Comparison of ENCODE assay signal across 8 mouse cellular contexts in genomic region chr10:78520260-78521005, GRCm38 (mm10). TPM values are rescaled to one million over a fixed set of nuclear protein-coding genes. Genes with fewer than 3 reads are reported as not detected.
DNase-seq lines count a peak whose midpoint lies in the region; ATAC-seq and TF ChIP-seq lines count a peak whose summit lies in the region.

No protein-coding gene starts in this region.

- no peak overlapping the region for H3K9ac ChIP-seq in kidney, embryonic 16.5 days (replicated peaks; ENCODE audit: low read length)
- no peak overlapping the region for H3K9ac ChIP-seq in CH12.LX (ENCODE audit: insufficient read depth, low read depth)
- H3K9ac ChIP-seq in liver, adult 2 months (ENCODE audit: low read depth, low read length) = no peak overlapping the region

- no peaks in the 10 kb centered on the region for H3K79me2 ChIP-seq in CH12.LX (replicated peaks; ENCODE audit: control insufficient read depth, extremely low read depth, insufficient read depth, poor library complexity, severe bottlenecking)
- no peaks in the 10 kb centered on the region for H3K79me2 ChIP-seq in liver, adult 2 months (ENCODE audit: control insufficient read depth, insufficient read depth, low read length)

- 60% methylated on average over 17 of the region's 17 CpGs for WGBS in kidney, embryonic 16.5 days
- WGBS in liver, adult 2 months = 56% methylated on average over 17 of the region's 17 CpGs

- peak; percentile 58 to 71 for TF ChIP-seq CTCF in CH12.LX (conservative IDR thresholded peaks at IDR 0.05 in 1 of 2, IDR thresholded peaks at IDR 0.05 in 1 of 2; ENCODE audit: low read depth in 2 of 2, low read length in 2 of 2)
- TF ChIP-seq CTCF in liver, adult 2 months (IDR thresholded peaks at IDR 0.05; ENCODE audit: low read depth, low read length) = peak; percentile 48

- no peak; the same call in 1 of the 2 replicates for ATAC-seq in kidney, embryonic 16.5 days (ENCODE audit: low FRiP score, low TSS enrichment)

- no peak for TF ChIP-seq POLR2A in CH12.LX (IDR thresholded peaks at IDR 0.05; ENCODE audit: low read depth, low read length)
- TF ChIP-seq POLR2A in liver, adult 2 months (IDR thresholded peaks at IDR 0.05; ENCODE audit: extremely low read depth, insufficient read depth, low read length) = no peak

- no peaks in the 10 kb centered on the region for H3K36me3 ChIP-seq in kidney, embryonic 16.5 days (ENCODE audit: insufficient read depth, low read length)
- H3K36me3 ChIP-seq in CH12.LX (replicated peaks in 1 of 2; ENCODE audit: control insufficient read depth in 1 of 2, insufficient read depth in 1 of 2, low read length in 1 of 2) = no peaks in the 10 kb centered on the region
- no peaks in the 10 kb centered on the region for H3K36me3 ChIP-seq in liver, adult 2 months (ENCODE audit: control insufficient read depth, insufficient read depth, low read length)

- no peaks in the 10 kb centered on the region for H3K27me3 ChIP-seq in kidney, embryonic 16.5 days (ENCODE audit: insufficient read depth, low read length)
- peaks cover 31% of the 10 kb centered on the region for H3K27me3 ChIP-seq in CH12.LX (replicated peaks)
- H3K27me3 ChIP-seq in liver, adult 2 months (ENCODE audit: control insufficient read depth, insufficient read depth, low read length) = no peaks in the 10 kb centered on the region

- H3K9me3 ChIP-seq in kidney, embryonic 16.5 days (ENCODE audit: low read length) = no peaks in the 10 kb centered on the region
- peaks cover 10% of the 10 kb centered on the region for H3K9me3 ChIP-seq in CH12.LX (replicated peaks; ENCODE audit: low read length)

- H3K27ac ChIP-seq in kidney, embryonic 16.5 days (ENCODE audit: low read length) = no peak overlapping the region
- no peak overlapping the region for H3K27ac ChIP-seq in CH12.LX (ENCODE audit: insufficient read depth, low read depth)
- no peak overlapping the region for H3K27ac ChIP-seq in liver, adult 2 months (replicated peaks; ENCODE audit: insufficient read depth, low read depth, low read length)

- peak; percentile 53 for TF ChIP-seq RAD21 in CH12.LX (IDR thresholded peaks at IDR 0.05; ENCODE audit: low read depth, low read length)

- DNase-seq in kidney, adult 18-20 months = peak; percentile 15
- DNase-seq in CH12.LX (ENCODE audit: extremely low read depth) (peak; percentile 51), adipocyte (ENCODE audit: low spot score) (peak; percentile 46)
- DNase-seq in liver, adult 2 months (ENCODE audit: extremely low read depth, low read depth, low spot score) = peak; percentile 17
- DNase-seq in right cerebral cortex, adult 18-20 months = no peak
- DNase-seq in layer of hippocampus, postnatal 14 days (ENCODE audit: low spot score in 2 of 2) = no peak
- no peak for DNase-seq in gastrocnemius, adult 18-20 months (ENCODE audit: low spot score)

- dilution Hi-C loops in CH12.LX (cut with MboI; ENCODE audit: extremely low pct_ligation_motif_present, extremely low pct_unique_long_range_greater_than_20kb, low sequenced_read_pairs) = no loop called here

- no peak for TF ChIP-seq EP300 in CH12.LX (IDR thresholded peaks at IDR 0.05; ENCODE audit: low read length)

- no peaks in the 10 kb centered on the region for H3K4me1 ChIP-seq in kidney, embryonic 16.5 days (ENCODE audit: insufficient read depth, low read length)
- H3K4me1 ChIP-seq in CH12.LX (ENCODE audit: control insufficient read depth in 1 of 2, insufficient read depth in 2 of 2) = peaks cover 0 to 7% of the 10 kb centered on the region in 2 experiments; a peak in 2 of 4 replicates
- H3K4me1 ChIP-seq in liver, adult 2 months (ENCODE audit: control insufficient read depth, insufficient read depth, low read length) = no peaks in the 10 kb centered on the region

- in situ Hi-C loops in CH12.LX (cut with MboI; ENCODE audit: low pct_ligation_motif_present, low pct_unique_long_range_greater_than_20kb, low sequenced_read_pairs) = loop anchor here (5.0 kb wide), 1 partner anchor 82 kb away; no protein-coding TSS in a partner anchor

- H3K4me2 ChIP-seq in kidney, embryonic 16.5 days (replicated peaks; ENCODE audit: low read depth, low read length) = no peak overlapping the region
- H3K4me2 ChIP-seq in CH12.LX (ENCODE audit: insufficient read depth, low read depth, poor library complexity, severe bottlenecking) = 0 out of 2 replicates have a peak overlapping the region, but pooled peaks have one; percentile 11

- H3K4me3 ChIP-seq in kidney, embryonic 16.5 days (ENCODE audit: low read length) = no peak overlapping the region
- no peak overlapping the region for H3K4me3 ChIP-seq in CH12.LX (replicated peaks in 1 of 3; ENCODE audit: low read depth in 2 of 3, low read length in 2 of 3, poor library complexity in 1 of 3)
- H3K4me3 ChIP-seq in liver, adult 2 months (ENCODE audit: insufficient read depth, low read depth, low read length) = no peak overlapping the region

TF ChIP-seq in CH12.LX, 34 proteins besides CTCF, POLR2A, EP300 and RAD21:
- no peak for TF ChIP-seq USF1 (IDR thresholded peaks at IDR 0.05; ENCODE audit: low read depth, low read length)
- TF ChIP-seq SMC3 (IDR thresholded peaks at IDR 0.05; ENCODE audit: low read depth, low read length) = peak; percentile 49
TF ChIP-seq in CH12.LX: peak in this region for 1.

RNA-seq across cellular contexts. Expression of gene Olfr1358, which starts 3.2 kb away (rescaled TPM):
- polyA plus RNA-seq in kidney, embryonic 16.5 days (2015; fragmentation: Nextera tagmentation; extraction: Ambion mirVana) = not detected in 2 replicates
- total RNA-seq in CH12.LX (2012; rRNA removed) (not detected in 2 replicates), CH12.LX (2014; rRNA removed) (not detected in 2 replicates)
- polyA plus RNA-seq in CH12.LX (2012; ENCODE audit: insufficient read length, low read depth) = not detected in 2 replicates
- not detected in 2 replicates for total RNA-seq in liver, adult 2 months (2014; rRNA removed)
- not detected in 2 replicates for polyA plus RNA-seq in liver, adult 2 months (2012; rRNA removed)
- not detected for total RNA-seq in layer of hippocampus, postnatal 14 days (2021)
- not detected for total RNA-seq in gastrocnemius, adult 18-20 months (2021)

RNA-seq across cellular contexts. Expression of gene Ilvbl, which starts 53.7 kb away (rescaled TPM):
- polyA plus RNA-seq in kidney, embryonic 16.5 days (2015; fragmentation: Nextera tagmentation; extraction: Ambion mirVana) = 62.7 and 67.2 TPM in 2 replicates
- total RNA-seq in CH12.LX (2012; rRNA removed) = 18.2 and 21.2 TPM in 2 replicates
- 11.7 and 16.0 TPM in 2 replicates for total RNA-seq in CH12.LX (2014; rRNA removed)
- polyA plus RNA-seq in CH12.LX (2012; ENCODE audit: insufficient read length, low read depth) = 20.4 and 20.5 TPM in 2 replicates
- 27.2 and 28.4 TPM in 2 replicates for total RNA-seq in liver, adult 2 months (2014; rRNA removed)
- polyA plus RNA-seq in liver, adult 2 months (2012; rRNA removed) = 44.3 and 47.1 TPM in 2 replicates
- 10 to 100 TPM; 17.7 to 25.1 TPM for total RNA-seq in layer of hippocampus, postnatal 14 days (2021)
- 10 to 100 TPM in 1 of 2 experiments, 1 to 10 TPM in 1; 7.9 to 14.8 TPM for total RNA-seq in gastrocnemius, adult 18-20 months (2021)

RNA-seq across cellular contexts. Expression of gene Pdxk, which starts 55.7 kb away (rescaled TPM):
- 28.4 and 29.8 TPM in 2 replicates for polyA plus RNA-seq in kidney, embryonic 16.5 days (2015; fragmentation: Nextera tagmentation; extraction: Ambion mirVana)
- 6.4 and 8.4 TPM in 2 replicates for total RNA-seq in CH12.LX (2012; rRNA removed)
- total RNA-seq in CH12.LX (2014; rRNA removed) = 4.3 TPM in 2 replicates
- 6.3 and 6.8 TPM in 2 replicates for polyA plus RNA-seq in CH12.LX (2012; ENCODE audit: insufficient read length, low read depth)
- 19.9 TPM in 2 replicates for total RNA-seq in liver, adult 2 months (2014; rRNA removed)
- 29.2 and 29.5 TPM in 2 replicates for polyA plus RNA-seq in liver, adult 2 months (2012; rRNA removed)
- total RNA-seq in layer of hippocampus, postnatal 14 days (2021) = 10 to 100 TPM; 71.0 to 73.2 TPM
- 1 to 10 TPM; 6.2 to 7.1 TPM for total RNA-seq in gastrocnemius, adult 18-20 months (2021)

Comparison
In these comparisons a context has a peak if more than half of its experiments do, and no peak if none do; other contexts are left out.
1. DNase-seq: peak in kidney, adult 18-20 months (single experiment), CH12.LX (single experiment), adipocyte (single experiment) and liver, adult 2 months (single experiment); none in right cerebral cortex, adult 18-20 months (single experiment), layer of hippocampus, postnatal 14 days (0 of 2) and gastrocnemius, adult 18-20 months (single experiment).